Comparison of ENCODE assay signal across 8 mouse cellular contexts in genomic region chr12:79006076-79006475, GRCm38 (mm10). TPM values are rescaled to one million over a fixed set of nuclear protein-coding genes. Genes with fewer than 3 reads are reported as not detected.
A peak's percentile ranks its signal among the peaks of the same experiment; 100 is the strongest.
DNase-seq lines count a peak whose midpoint lies in the region; ATAC-seq lines count a peak whose summit lies in the region.

No protein-coding gene starts in this region.

- no peak for ATAC-seq in kidney, embryonic 14.5 days (ENCODE audit: low FRiP score, low TSS enrichment)
- ATAC-seq in hindbrain, embryonic 12.5 days (ENCODE audit: low FRiP score): no peak
- no peak for ATAC-seq in midbrain, embryonic 13.5 days

- no peak for DNase-seq in kidney, postnatal 25 days
- DNase-seq in urinary bladder, postnatal 10 days (ENCODE audit: low spot score): no peak
- no peak for DNase-seq in layer of hippocampus, postnatal 25 days (ENCODE audit: extremely low spot score in 1 of 2, low spot score in 1 of 2)
- DNase-seq in layer of hippocampus, adult 9-11 months: no peak

- peak overlapping the region; percentile 90 for H3K4me2 ChIP-seq in kidney, embryonic 14.5 days (replicated peaks; ENCODE audit: low read depth, low read length)
- peak overlapping the region; percentile 82 for H3K4me2 ChIP-seq in hindbrain, embryonic 12.5 days (replicated peaks)
- H3K4me2 ChIP-seq in midbrain, embryonic 13.5 days (replicated peaks): peak overlapping the region; percentile 76

- H3K4me3 ChIP-seq in kidney, embryonic 14.5 days (ENCODE audit: low read length): peak overlapping the region; percentile 73
- H3K4me3 ChIP-seq in brown adipose tissue, adult 24 weeks (ENCODE audit: insufficient read depth, low read depth, low read length): peak overlapping the region; percentile 96
- H3K4me3 ChIP-seq in hindbrain, embryonic 12.5 days: peak overlapping the region; percentile 83
- H3K4me3 ChIP-seq in midbrain, embryonic 13.5 days (replicated peaks): peak overlapping the region; percentile 66

- no peak overlapping the region; the same call in 1 of the 2 replicates for H3K9ac ChIP-seq in kidney, embryonic 14.5 days (ENCODE audit: low read depth, low read length)
- peak overlapping the region; percentile 89 for H3K9ac ChIP-seq in hindbrain, embryonic 12.5 days
- peak overlapping the region; percentile 89 for H3K9ac ChIP-seq in midbrain, embryonic 13.5 days (replicated peaks)

- no peak overlapping the region for H3K27ac ChIP-seq in kidney, embryonic 14.5 days (ENCODE audit: low read depth, low read length)
- H3K27ac ChIP-seq in brown adipose tissue, adult 24 weeks (replicated peaks; ENCODE audit: low read depth, low read length): no peak overlapping the region
- H3K27ac ChIP-seq in hindbrain, embryonic 12.5 days: peak overlapping the region; percentile 87
- H3K27ac ChIP-seq in midbrain, embryonic 13.5 days: peak overlapping the region; percentile 86; the same call in 1 of the 2 replicates

- H3K9me3 ChIP-seq in kidney, embryonic 14.5 days (ENCODE audit: control insufficient read depth, low read length): no peaks in the 10 kb centered on the region
- H3K9me3 ChIP-seq in hindbrain, embryonic 12.5 days (replicated peaks): no peaks in the 10 kb centered on the region
- H3K9me3 ChIP-seq in midbrain, embryonic 13.5 days: no peaks in the 10 kb centered on the region

- no peaks in the 10 kb centered on the region for H3K27me3 ChIP-seq in kidney, embryonic 14.5 days (ENCODE audit: control insufficient read depth, insufficient read depth, low read length)
- 0 out of 2 replicates have a peak, but pooled peaks cover 10% of the 10 kb centered on the region for H3K27me3 ChIP-seq in hindbrain, embryonic 12.5 days
- H3K27me3 ChIP-seq in midbrain, embryonic 13.5 days: no peaks in the 10 kb centered on the region

- H3K36me3 ChIP-seq in kidney, embryonic 14.5 days (ENCODE audit: control insufficient read depth, insufficient read depth, low read length): no peaks in the 10 kb centered on the region
- no peaks in the 10 kb centered on the region for H3K36me3 ChIP-seq in hindbrain, embryonic 12.5 days
- no peaks in the 10 kb centered on the region for H3K36me3 ChIP-seq in midbrain, embryonic 13.5 days

- peaks cover 3% of the 10 kb centered on the region; the same call in 1 of the 2 replicates for H3K4me1 ChIP-seq in kidney, embryonic 14.5 days (ENCODE audit: control insufficient read depth, insufficient read depth, low read length)
- peaks cover under 1% of the 10 kb centered on the region; the same call in 1 of the 2 replicates for H3K4me1 ChIP-seq in brown adipose tissue, adult 24 weeks (ENCODE audit: control insufficient read depth, insufficient read depth, insufficient read length, low read length)
- peaks cover 9% of the 10 kb centered on the region for H3K4me1 ChIP-seq in hindbrain, embryonic 12.5 days
- H3K4me1 ChIP-seq in midbrain, embryonic 13.5 days (replicated peaks): peaks cover 30% of the 10 kb centered on the region

- 35% methylated on average over 9 of the region's 9 CpGs for WGBS in kidney, embryonic 14.5 days
- 37% methylated on average over 9 of the region's 9 CpGs for WGBS in hindbrain, embryonic 12.5 days
- WGBS in midbrain, embryonic 13.5 days: 32% methylated on average over 9 of the region's 9 CpGs

RNA-seq across cellular contexts. Expression of gene Tmem229b, which starts 1.4 kb away (rescaled TPM):
- polyA plus RNA-seq in kidney, embryonic 14.5 days (2014; fragmentation: Nextera tagmentation; extraction: Ambion mirVana): 2.3 and 2.9 TPM in 2 replicates
- 1.0 and 3.5 TPM in 2 replicates for polyA plus RNA-seq in brown adipose tissue, adult 24 weeks (2012; ENCODE audit: insufficient read depth, insufficient read length, missing spikeins)
- polyA plus RNA-seq in hindbrain, embryonic 12.5 days (2016; fragmentation: Nextera tagmentation; extraction: Ambion mirVana): 23.6 and 27.5 TPM in 2 replicates
- polyA plus RNA-seq in midbrain, embryonic 13.5 days (2015; fragmentation: Nextera tagmentation; extraction: Ambion mirVana): 41.2 and 41.8 TPM in 2 replicates
- 10 to 100 TPM; 34.4 to 39.9 TPM for total RNA-seq in layer of hippocampus, postnatal 25 days (2021)

RNA-seq across cellular contexts. Expression of gene Plekhh1, which starts 22.9 kb away (rescaled TPM):
- polyA plus RNA-seq in kidney, embryonic 14.5 days (2014; fragmentation: Nextera tagmentation; extraction: Ambion mirVana): 5.3 and 7.9 TPM in 2 replicates
- polyA plus RNA-seq in brown adipose tissue, adult 24 weeks (2012; ENCODE audit: insufficient read depth, insufficient read length, missing spikeins): not detected in 2 replicates
- 4.9 and 5.7 TPM in 2 replicates for polyA plus RNA-seq in hindbrain, embryonic 12.5 days (2016; fragmentation: Nextera tagmentation; extraction: Ambion mirVana)
- polyA plus RNA-seq in midbrain, embryonic 13.5 days (2015; fragmentation: Nextera tagmentation; extraction: Ambion mirVana): 3.2 and 4.0 TPM in 2 replicates
- total RNA-seq in layer of hippocampus, postnatal 25 days (2021): 10 to 100 TPM; 21.5 to 21.6 TPM

Comparison
In these comparisons a context has a peak if more than half of its experiments do, and no peak if none do; other contexts are left out.
1. H3K27ac ChIP-seq: peak in hindbrain, embryonic 12.5 days (single experiment) and midbrain, embryonic 13.5 days (single experiment); none in kidney, embryonic 14.5 days (single experiment) and brown adipose tissue, adult 24 weeks (single experiment).
2. Peak in every context shown above with its lines, with median percentiles within 50 percentile points of each other: H3K4me2 ChIP-seq and H3K4me3 ChIP-seq.